Comparison of ENCODE assay signal across 14 mouse cellular contexts in the genomic region with DNA sequence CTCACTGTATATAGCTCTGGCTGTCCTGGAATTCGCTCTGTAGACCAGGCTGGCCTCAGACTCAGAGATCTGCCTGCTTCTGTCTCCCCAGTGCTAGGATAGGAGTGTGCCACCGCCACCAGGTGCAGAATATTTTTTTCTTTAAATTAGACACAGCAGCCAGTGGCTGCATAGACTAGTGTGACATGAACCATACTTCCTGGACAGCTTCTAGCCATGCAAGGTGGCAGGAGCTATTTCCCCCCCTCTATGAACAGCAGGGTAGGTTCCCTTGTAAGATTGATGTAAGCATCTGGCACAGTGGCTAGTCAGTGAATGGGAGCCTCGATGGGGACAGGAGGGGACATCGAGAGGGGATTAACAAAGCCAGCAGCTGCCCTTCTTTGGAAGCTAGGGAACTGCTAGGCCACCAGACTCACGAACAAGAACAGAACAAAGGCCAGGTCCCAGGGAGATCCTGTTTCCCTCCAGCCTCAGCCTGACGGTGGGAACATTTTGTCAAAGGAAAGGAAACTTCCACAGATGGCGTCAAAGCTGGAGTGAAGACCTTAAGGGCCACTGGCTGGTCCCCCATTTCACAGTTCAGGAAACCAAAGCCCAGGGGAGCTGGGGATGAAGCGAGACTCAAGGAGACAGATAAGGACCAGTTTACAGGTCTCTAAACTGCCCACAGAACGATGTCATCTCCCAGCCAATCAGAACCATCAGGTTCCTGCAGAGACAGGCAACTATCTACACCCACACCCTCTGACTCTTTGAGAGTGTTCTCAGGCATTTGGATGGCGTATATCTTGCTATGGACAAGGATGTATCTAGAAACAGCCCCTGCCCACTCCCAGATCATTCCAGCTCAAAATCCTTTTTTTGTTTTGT. TPM values are rescaled to one million over a fixed set of nuclear protein-coding genes. Genes with fewer than 3 reads are reported as not detected.
DNase-seq lines count a peak whose midpoint lies in the region; ATAC-seq lines count a peak whose summit lies in the region.
"Had no signal": no experiment of that assay in that cellular context is flagged by ENCODE, and none has a peak within 500 bp of the region (broad histone marks: within the 10 kb centered on the region; RNA-seq: fewer than 3 reads in every experiment).

No protein-coding gene starts in this region.

- no peaks in the 10 kb centered on the region for H3K36me3 ChIP-seq in embryonic facial prominence, embryonic 14.5 days (ENCODE audit: control insufficient read depth, insufficient read depth, low read length)
- H3K36me3 ChIP-seq in embryonic facial prominence, embryonic 10.5 days (replicated peaks) = no peaks in the 10 kb centered on the region
- H3K36me3 ChIP-seq in midbrain, embryonic 12.5 days = no peaks in the 10 kb centered on the region
- no peaks in the 10 kb centered on the region for H3K36me3 ChIP-seq in midbrain, embryonic 14.5 days (ENCODE audit: control insufficient read depth, insufficient read depth, low read length)
- H3K36me3 ChIP-seq: kidney, embryonic 15.5 days had no signal

- peak; percentile 77 for DNase-seq in embryonic facial prominence, embryonic 14.5 days (ENCODE audit: low spot score)
- no peak for DNase-seq in embryonic facial prominence, embryonic 10.5 days (ENCODE audit: low spot score)
- DNase-seq in midbrain, embryonic 14.5 days = no peak
- DNase-seq in liver = peak; percentile 36
- peak; percentile 35 for DNase-seq in retina, embryonic 14.5 days (ENCODE audit: low spot score)
- no peak for DNase-seq in left cerebral cortex, postnatal 14 days (ENCODE audit: low spot score in 2 of 2)
- DNase-seq in kidney, adult 9 months = no peak
- DNase-seq: cerebellum, adult 9-10 months; gastrocnemius, postnatal 25 days; lung, adult 2 months had no signal

- no peak overlapping the region for H3K9ac ChIP-seq in embryonic facial prominence, embryonic 14.5 days (ENCODE audit: low read depth, low read length)
- no peak overlapping the region for H3K9ac ChIP-seq in midbrain, embryonic 12.5 days (replicated peaks)
- no peak overlapping the region for H3K9ac ChIP-seq in midbrain, embryonic 14.5 days (replicated peaks; ENCODE audit: low read length)
- H3K9ac ChIP-seq: kidney, embryonic 15.5 days had no signal

- no peak overlapping the region for H3K27ac ChIP-seq in embryonic facial prominence, embryonic 14.5 days (replicated peaks; ENCODE audit: low read depth, low read length)
- no peak overlapping the region; the same call in 1 of the 2 replicates for H3K27ac ChIP-seq in embryonic facial prominence, embryonic 10.5 days (replicated peaks)
- 0 out of 2 replicates have a peak overlapping the region, but pooled peaks have one; percentile 2 for H3K27ac ChIP-seq in midbrain, embryonic 12.5 days (replicated peaks)
- H3K27ac ChIP-seq in midbrain, embryonic 14.5 days (replicated peaks; ENCODE audit: low read depth, low read length) = no peak overlapping the region

- H3K4me2 ChIP-seq in embryonic facial prominence, embryonic 14.5 days (ENCODE audit: low read depth, low read length) = no peak overlapping the region
- H3K4me2 ChIP-seq in midbrain, embryonic 12.5 days (replicated peaks) = no peak overlapping the region
- no peak overlapping the region for H3K4me2 ChIP-seq in midbrain, embryonic 14.5 days (ENCODE audit: low read length)
- H3K4me2 ChIP-seq: kidney, embryonic 15.5 days had no signal

- no peaks in the 10 kb centered on the region for H3K9me3 ChIP-seq in embryonic facial prominence, embryonic 14.5 days (ENCODE audit: control insufficient read depth, low read length)
- no peaks in the 10 kb centered on the region for H3K9me3 ChIP-seq in embryonic facial prominence, embryonic 10.5 days
- H3K9me3 ChIP-seq in midbrain, embryonic 12.5 days = no peaks in the 10 kb centered on the region
- no peaks in the 10 kb centered on the region for H3K9me3 ChIP-seq in midbrain, embryonic 14.5 days (ENCODE audit: control insufficient read depth, low read length)
- H3K9me3 ChIP-seq: kidney, embryonic 15.5 days had no signal

- H3K27me3 ChIP-seq in embryonic facial prominence, embryonic 14.5 days (replicated peaks; ENCODE audit: control insufficient read depth, insufficient read depth, low read length) = 0 out of 2 replicates have a peak, but pooled peaks cover 4% of the 10 kb centered on the region
- H3K27me3 ChIP-seq in embryonic facial prominence, embryonic 10.5 days (replicated peaks; ENCODE audit: low read depth, poor library complexity, severe bottlenecking) = peaks cover 20% of the 10 kb centered on the region
- H3K27me3 ChIP-seq in midbrain, embryonic 12.5 days = peaks cover 19% of the 10 kb centered on the region
- peaks cover 7% of the 10 kb centered on the region; the same call in 1 of the 2 replicates for H3K27me3 ChIP-seq in midbrain, embryonic 14.5 days (ENCODE audit: control insufficient read depth, insufficient read depth, low read length)
- H3K27me3 ChIP-seq: kidney, embryonic 15.5 days had no signal

- H3K4me1 ChIP-seq in embryonic facial prominence, embryonic 14.5 days (ENCODE audit: control insufficient read depth, insufficient read depth, low read length) = peaks cover 11% of the 10 kb centered on the region
- H3K4me1 ChIP-seq in embryonic facial prominence, embryonic 10.5 days = peaks cover 38% of the 10 kb centered on the region
- peaks cover 21% of the 10 kb centered on the region; the same call in 1 of the 2 replicates for H3K4me1 ChIP-seq in midbrain, embryonic 12.5 days
- H3K4me1 ChIP-seq in midbrain, embryonic 14.5 days (ENCODE audit: control insufficient read depth, insufficient read depth, low read length) = peaks cover 15% of the 10 kb centered on the region

- intact Hi-C loops in left cerebral cortex, postnatal 14 days (cut with DNase I) = no loop called here

- WGBS in embryonic facial prominence, embryonic 14.5 days = 52% methylated on average over 10 of the region's 10 CpGs
- 57% methylated on average over 10 of the region's 10 CpGs for WGBS in embryonic facial prominence, embryonic 10.5 days
- WGBS in midbrain, embryonic 12.5 days = 43% methylated on average over 10 of the region's 10 CpGs
- WGBS in midbrain, embryonic 14.5 days = 46% methylated on average over 10 of the region's 10 CpGs

- no peak overlapping the region for H3K4me3 ChIP-seq in embryonic facial prominence, embryonic 14.5 days (ENCODE audit: low read depth, low read length)
- H3K4me3 ChIP-seq in embryonic facial prominence, embryonic 10.5 days = no peak overlapping the region
- no peak overlapping the region for H3K4me3 ChIP-seq in midbrain, embryonic 12.5 days
- H3K4me3 ChIP-seq in midbrain, embryonic 14.5 days (replicated peaks; ENCODE audit: low read depth, low read length) = no peak overlapping the region
- H3K4me3 ChIP-seq: erythroblast, embryonic 14.5 days; kidney, embryonic 15.5 days had no signal

- ATAC-seq in embryonic facial prominence, embryonic 14.5 days (ENCODE audit: low read depth) = peak; percentile 13; the same call in 1 of the 2 replicates
- no peak for ATAC-seq in midbrain, embryonic 12.5 days (ENCODE audit: low FRiP score, low read depth)
- no peak for ATAC-seq in midbrain, embryonic 14.5 days (ENCODE audit: low FRiP score, low TSS enrichment)
- ATAC-seq: hindbrain, embryonic 16.5 days had no signal

RNA-seq across cellular contexts. Expression of gene Psen2, which starts 11.8 kb away (rescaled TPM):
- 18.8 and 19.6 TPM in 2 replicates for polyA plus RNA-seq in embryonic facial prominence, embryonic 14.5 days (2014; fragmentation: Nextera tagmentation; extraction: Ambion mirVana)
- polyA plus RNA-seq in embryonic facial prominence, embryonic 10.5 days (2016; fragmentation: Nextera tagmentation; extraction: Ambion mirVana) = 7.1 and 7.2 TPM in 2 replicates
- polyA plus RNA-seq in midbrain, embryonic 12.5 days (2016; fragmentation: Nextera tagmentation; extraction: Ambion mirVana) = 6.8 and 7.7 TPM in 2 replicates
- polyA plus RNA-seq in midbrain, embryonic 14.5 days (2014; fragmentation: Nextera tagmentation; extraction: Ambion mirVana) = 12.9 and 13.7 TPM in 2 replicates
- 10 to 100 TPM; 18.1 to 20.8 TPM for total RNA-seq in left cerebral cortex, postnatal 14 days (2021)

RNA-seq across cellular contexts. Expression of gene Coq8a, which starts 52.0 kb away (rescaled TPM):
- 15.8 and 24.7 TPM in 2 replicates for polyA plus RNA-seq in embryonic facial prominence, embryonic 14.5 days (2014; fragmentation: Nextera tagmentation; extraction: Ambion mirVana)
- 1.7 and 2.6 TPM in 2 replicates for polyA plus RNA-seq in embryonic facial prominence, embryonic 10.5 days (2016; fragmentation: Nextera tagmentation; extraction: Ambion mirVana)
- polyA plus RNA-seq in midbrain, embryonic 12.5 days (2016; fragmentation: Nextera tagmentation; extraction: Ambion mirVana) = 1.8 and 2.7 TPM in 2 replicates
- 2.0 and 2.1 TPM in 2 replicates for polyA plus RNA-seq in midbrain, embryonic 14.5 days (2014; fragmentation: Nextera tagmentation; extraction: Ambion mirVana)
- total RNA-seq in left cerebral cortex, postnatal 14 days (2021) = 10 to 100 TPM; 31.3 to 34.9 TPM

Comparison
In these comparisons a context has a peak if more than half of its experiments do, and no peak if none do; other contexts are left out.
1. DNase-seq: peak in embryonic facial prominence, embryonic 14.5 days (single experiment), liver (single experiment) and retina, embryonic 14.5 days (single experiment); none in embryonic facial prominence, embryonic 10.5 days (single experiment), midbrain, embryonic 14.5 days (single experiment), left cerebral cortex, postnatal 14 days (0 of 2) and kidney, adult 9 months (single experiment).